Mouse (Mus musculus) cortical plate, adult 2 months (tissue): Measurements from ENCODE around the gene 2310030G06Rik.

Experiments
- CTCF ChIP-seq: fragments of 200-500 bp; IDR thresholded peaks from 2 replicates; pipeline ENCODE4 v1.5.1; 2011; ENCODE audit warnings: mild to moderate bottlenecking, control low read depth, low read length; ENCODE audit not compliant: insufficient read depth; ENCODE audit errors: extremely low read depth
- POLR2A ChIP-seq: fragments of 200-500 bp; IDR thresholded peaks from 2 replicates; pipeline ENCODE4 v1.6.1; 2011; ENCODE audit warnings: mild to moderate bottlenecking, low read length, control low read depth; ENCODE audit not compliant: insufficient read depth; ENCODE audit errors: extremely low read depth

DNA sequence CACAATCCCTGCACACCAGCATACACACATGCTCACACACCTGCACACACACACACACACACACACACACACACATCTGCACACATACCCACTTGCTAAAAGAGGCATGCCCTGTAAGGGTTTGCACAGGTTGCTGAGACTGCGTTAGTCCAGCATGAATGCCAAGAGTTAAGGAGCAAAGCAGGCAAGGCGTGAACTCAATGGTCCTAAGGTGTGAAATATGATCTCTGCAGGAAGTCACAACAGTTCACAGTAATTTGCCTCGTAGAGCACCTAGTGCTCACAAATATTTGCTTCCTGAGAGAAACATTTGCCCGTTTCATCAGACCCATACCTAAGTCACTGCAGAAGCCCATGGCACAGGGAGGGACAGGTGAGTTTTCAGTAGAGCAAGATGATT lies 32.1 kb downstream of the 2310030G06Rik start:
- no peak for TF ChIP-seq CTCF
- no peak for TF ChIP-seq POLR2A
